Mouse (Mus musculus): Measurements from ENCODE around the gene Olfr1134. TPM values are rescaled to one million over a fixed set of nuclear protein-coding genes. Genes with fewer than 3 reads are reported as not detected.
"Not testable (repeated sequence)": the region's sequence is repeated elsewhere in the genome, so short reads cannot be mapped to it uniquely, and the experiment has no call there.

The Olfr1134 gene
- polyA plus RNA-seq (2011; ENCODE audit: insufficient read depth, insufficient read length, low replicate concordance, missing spikeins), result not detected in 2 replicates

DNA sequence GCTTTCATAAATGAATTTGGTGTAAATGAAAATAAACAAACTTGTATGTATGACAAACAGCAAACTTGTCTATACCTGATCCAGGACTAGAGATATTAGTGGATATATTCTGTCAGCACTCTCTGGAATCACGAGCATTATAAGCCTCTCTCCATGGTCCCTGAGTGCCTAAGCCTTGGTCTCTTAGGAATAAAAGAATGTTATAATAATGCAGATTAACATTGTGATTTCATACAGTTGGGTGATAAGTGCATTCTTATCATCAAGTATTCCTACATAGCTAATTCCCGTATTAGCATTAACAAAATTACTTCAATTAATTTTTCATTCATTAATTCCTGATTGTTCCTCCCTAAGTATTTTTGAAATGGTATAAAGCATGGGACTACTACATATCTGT, at the start of gene Olfr1134:
Gene Olfr1134, minus strand, starts transcription at position 101 of the 400 bp plus-strand sequence.
- Histone ChIP-seq H3K27ac (ENCODE audit: control insufficient read depth, insufficient read depth, low read depth, low read length, poor library complexity) (no peak within 1 kb of the TSS), H3K4me3 (replicated peaks; ENCODE audit: control insufficient read depth, low read depth, low read length) (no peak within 1 kb of the TSS), H3K4me1 (ENCODE audit: control insufficient read depth, insufficient read depth, low read length) (no peaks in the 10 kb centered on the region)
- 75% methylated on average over 2 of the region's 2 CpGs for WGBS
- no peak for TF ChIP-seq POLR2A (IDR thresholded peaks at IDR 0.05; ENCODE audit: borderline replicate concordance, control insufficient read depth, low read depth, low read length)
- TF ChIP-seq CTCF (IDR thresholded peaks at IDR 0.05; ENCODE audit: control insufficient read depth, insufficient read depth, low read length), result no peak

DNA sequence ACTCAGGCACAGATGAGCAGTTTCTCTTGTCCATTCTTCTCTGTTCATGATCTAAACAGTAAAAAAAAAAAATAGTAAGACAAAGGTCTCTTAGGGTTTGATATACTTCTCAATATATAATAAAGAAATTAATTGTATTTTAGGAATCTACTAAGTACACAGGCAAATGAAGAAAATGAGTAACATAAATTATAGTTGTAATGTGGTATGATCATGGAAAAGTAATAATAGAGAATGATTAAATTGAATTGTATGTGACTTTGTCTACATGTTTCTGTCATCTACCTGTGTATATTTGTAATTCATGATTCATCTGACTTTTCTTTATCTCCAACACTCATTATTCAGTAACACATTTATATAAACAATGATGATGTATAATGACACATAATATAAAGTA, 35.6 kb upstream of the Olfr1134 start, which contains the start of gene Olfr1136:
Gene Olfr1136, minus strand, starts transcription at position 101 of the 400 bp plus-strand sequence.
- TF ChIP-seq POLR2A (IDR thresholded peaks at IDR 0.05; ENCODE audit: borderline replicate concordance, control insufficient read depth, low read depth, low read length) (no peak), CTCF (IDR thresholded peaks at IDR 0.05; ENCODE audit: control insufficient read depth, insufficient read depth, low read length) (no peak)
- Histone ChIP-seq H3K4me1 (ENCODE audit: control insufficient read depth, insufficient read depth, low read length) (no peaks in the 10 kb centered on the region), H3K4me3 (replicated peaks; ENCODE audit: control insufficient read depth, low read depth, low read length) (no peak within 1 kb of the TSS), H3K27ac (ENCODE audit: control insufficient read depth, insufficient read depth, low read depth, low read length, poor library complexity) (no peak within 1 kb of the TSS)

DNA sequence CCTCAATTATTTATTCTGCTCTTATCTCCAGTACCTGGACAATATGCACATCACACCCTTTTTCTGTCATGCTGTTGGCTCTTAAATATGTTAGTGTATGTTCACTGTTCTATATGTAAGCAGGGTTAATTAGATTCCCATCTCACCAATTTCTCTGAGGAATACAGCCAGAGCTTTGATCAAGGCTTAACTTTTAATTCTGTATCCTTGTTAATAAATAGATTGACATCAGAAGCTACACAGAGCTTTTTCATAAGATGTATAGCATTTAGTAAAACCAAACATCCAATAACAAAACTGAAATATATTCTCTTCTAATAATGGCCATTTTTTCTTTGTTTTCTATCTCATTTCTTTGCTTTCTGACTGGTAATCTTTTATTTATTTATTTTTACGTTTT, 15.3 kb upstream of the Olfr1134 start, which contains the start of gene Olfr1135:
Gene Olfr1135, minus strand, starts transcription at position 101 of the 400 bp plus-strand sequence.
- no peaks in the 10 kb centered on the region for H3K4me1 ChIP-seq (ENCODE audit: control insufficient read depth, insufficient read depth, low read length)
- WGBS, result 10% methylated on average over 1 of the region's 1 CpGs
- TF ChIP-seq POLR2A (IDR thresholded peaks at IDR 0.05; ENCODE audit: borderline replicate concordance, control insufficient read depth, low read depth, low read length) (no peak), CTCF (IDR thresholded peaks at IDR 0.05; ENCODE audit: control insufficient read depth, insufficient read depth, low read length) (no peak)

DNA sequence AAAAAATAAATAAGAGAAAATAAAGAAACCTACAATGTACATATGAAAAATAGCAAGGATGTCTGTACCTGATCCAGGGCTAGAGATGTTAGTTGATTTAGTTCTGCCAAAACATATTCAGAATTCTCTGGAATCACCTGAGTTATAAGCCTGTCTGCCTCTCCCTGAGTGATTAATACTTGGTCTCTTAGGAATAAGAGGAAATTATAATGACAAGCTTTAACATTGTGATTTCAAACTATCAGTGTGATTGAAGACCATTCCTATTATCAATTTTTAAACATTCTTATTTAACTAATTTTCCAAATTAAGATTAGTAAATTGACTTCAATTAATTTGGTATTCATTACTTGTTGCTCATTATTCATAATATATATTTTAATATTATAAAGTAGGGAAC, 11.0 kb downstream of the Olfr1134 start, which contains the start of gene Olfr1133:
Gene Olfr1133, minus strand, starts transcription at position 101 of the 400 bp plus-strand sequence.
- no peaks in the 10 kb centered on the region for H3K4me1 ChIP-seq (ENCODE audit: control insufficient read depth, insufficient read depth, low read length)
- no peak within 1 kb of the TSS for H3K4me3 ChIP-seq (replicated peaks; ENCODE audit: control insufficient read depth, low read depth, low read length)
- H3K27ac ChIP-seq (ENCODE audit: control insufficient read depth, insufficient read depth, low read depth, low read length, poor library complexity), result no peak within 1 kb of the TSS
- TF ChIP-seq POLR2A (IDR thresholded peaks at IDR 0.05; ENCODE audit: borderline replicate concordance, control insufficient read depth, low read depth, low read length) (no peak), CTCF (IDR thresholded peaks at IDR 0.05; ENCODE audit: control insufficient read depth, insufficient read depth, low read length) (no peak)

More for the DNA sequence above, 15.3 kb upstream of the Olfr1134 start, which contains the start of gene Olfr1135:
- no peak within 1 kb of the TSS for H3K4me3 ChIP-seq (replicated peaks; ENCODE audit: control insufficient read depth, low read depth, low read length)
- no peak within 1 kb of the TSS for H3K27ac ChIP-seq (ENCODE audit: control insufficient read depth, insufficient read depth, low read depth, low read length, poor library complexity)

DNA sequence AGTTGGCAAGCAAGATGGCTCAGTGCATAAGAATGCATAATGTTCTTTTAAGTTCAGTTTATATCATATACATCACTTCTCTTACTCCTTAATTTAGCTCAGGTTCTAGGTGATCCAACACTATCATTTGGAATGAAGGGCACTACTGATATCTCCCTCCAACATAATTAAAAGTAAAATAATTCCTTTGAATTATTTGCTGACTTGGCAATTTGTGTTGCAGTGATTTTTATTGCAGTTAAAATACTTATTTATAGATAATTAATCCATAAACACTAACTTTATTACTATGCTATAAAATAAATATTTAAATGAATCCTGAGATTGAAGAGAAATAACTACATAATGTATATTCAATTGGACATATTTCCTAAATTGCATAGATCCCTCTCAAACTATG, 15.8 kb downstream of the Olfr1134 start:
- TF ChIP-seq CTCF (IDR thresholded peaks at IDR 0.05; ENCODE audit: control insufficient read depth, insufficient read depth, low read length) (no peak), POLR2A (IDR thresholded peaks at IDR 0.05; ENCODE audit: borderline replicate concordance, control insufficient read depth, low read depth, low read length) (no peak)
- Histone ChIP-seq H3K4me1 (ENCODE audit: control insufficient read depth, insufficient read depth, low read length) (no peaks in the 10 kb centered on the region), H3K27ac (ENCODE audit: control insufficient read depth, insufficient read depth, low read depth, low read length, poor library complexity) (no peak overlapping the region), H3K4me3 (replicated peaks; ENCODE audit: control insufficient read depth, low read depth, low read length) (no peak overlapping the region)

DNA sequence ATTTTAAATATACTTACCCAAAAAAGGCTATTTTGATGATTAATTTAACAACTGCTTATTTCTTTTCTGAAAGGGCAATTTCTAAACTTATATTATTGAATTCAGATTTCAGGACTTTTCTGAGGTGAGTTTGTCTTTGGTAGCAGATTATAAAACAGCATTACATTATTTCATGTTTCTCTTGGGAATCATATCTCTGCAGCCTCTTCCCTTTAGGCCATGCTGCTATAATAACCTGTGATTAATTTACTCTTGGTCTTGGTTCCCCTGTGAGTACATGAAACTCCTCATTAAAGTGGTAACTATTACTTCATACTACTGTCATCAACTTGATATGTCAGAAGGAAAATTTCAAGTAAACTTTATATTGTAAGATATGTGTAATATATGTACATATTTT, 20.8 kb downstream of the Olfr1134 start, which contains the start of gene Olfr1132:
Gene Olfr1132, minus strand, starts transcription at position 101 of the 400 bp plus-strand sequence.
- TF ChIP-seq POLR2A (IDR thresholded peaks at IDR 0.05; ENCODE audit: borderline replicate concordance, control insufficient read depth, low read depth, low read length) (no peak), CTCF (IDR thresholded peaks at IDR 0.05; ENCODE audit: control insufficient read depth, insufficient read depth, low read length) (no peak)
- H3K4me3 ChIP-seq (replicated peaks; ENCODE audit: control insufficient read depth, low read depth, low read length), result no peak within 1 kb of the TSS
- no peaks in the 10 kb centered on the region for H3K4me1 ChIP-seq (ENCODE audit: control insufficient read depth, insufficient read depth, low read length)
- H3K27ac ChIP-seq (ENCODE audit: control insufficient read depth, insufficient read depth, low read depth, low read length, poor library complexity), result no peak within 1 kb of the TSS

DNA sequence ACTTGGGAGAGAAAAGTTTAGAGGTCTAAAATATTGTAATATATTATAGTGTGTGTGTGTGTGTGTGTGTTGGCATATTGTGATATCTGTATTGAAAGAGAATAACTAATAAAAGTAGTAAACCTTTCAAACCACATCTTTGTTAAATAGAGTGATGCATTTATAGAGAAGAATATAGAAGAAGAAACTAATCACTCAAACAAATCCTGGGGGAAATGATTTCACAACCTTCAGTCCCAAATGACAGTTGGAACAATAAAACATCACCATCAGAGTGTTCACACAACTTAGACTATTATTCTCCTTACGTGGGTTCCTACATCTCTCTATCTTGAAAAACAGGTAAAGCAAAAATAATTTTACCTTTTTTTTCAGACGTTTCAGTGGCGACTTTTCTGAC, 31.5 kb downstream of the Olfr1134 start, which contains the start of gene Olfr1131:
Gene Olfr1131, plus strand, starts transcription at position 301 of the 400 bp plus-strand sequence.
- Histone ChIP-seq H3K4me1 (ENCODE audit: control insufficient read depth, insufficient read depth, low read length) (no peaks in the 10 kb centered on the region), H3K4me3 (replicated peaks; ENCODE audit: control insufficient read depth, low read depth, low read length) (no peak within 1 kb of the TSS), H3K27ac (ENCODE audit: control insufficient read depth, insufficient read depth, low read depth, low read length, poor library complexity) (no peak within 1 kb of the TSS)
- TF ChIP-seq POLR2A (IDR thresholded peaks at IDR 0.05; ENCODE audit: borderline replicate concordance, control insufficient read depth, low read depth, low read length), result no peak
- no peak for TF ChIP-seq CTCF (IDR thresholded peaks at IDR 0.05; ENCODE audit: control insufficient read depth, insufficient read depth, low read length)
- whole genome bisulfite sequencing, result 53% methylated on average over 3 of the region's 3 CpGs

DNA sequence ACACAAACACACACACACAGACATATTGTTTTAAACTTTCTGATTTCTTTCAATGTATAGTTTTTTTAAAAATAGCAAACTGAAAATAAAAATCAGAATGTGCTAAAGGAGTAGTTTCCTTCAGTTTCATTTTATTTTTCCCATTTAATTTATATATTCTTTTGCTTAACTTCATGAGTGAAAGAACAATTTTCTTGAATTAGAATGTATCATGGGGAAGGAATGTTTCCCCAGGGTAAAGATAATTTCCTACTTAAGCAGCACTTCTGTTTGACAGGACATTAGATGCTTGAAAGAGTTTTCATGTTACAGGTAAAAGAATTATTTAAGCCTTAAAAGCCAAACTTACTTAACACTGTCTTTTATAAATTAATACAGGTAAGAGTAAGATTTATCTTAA, 52.3 kb downstream of the Olfr1134 start, which contains the start of gene Olfr1130:
Gene Olfr1130, plus strand, starts transcription at position 301 of the 400 bp plus-strand sequence.
- not testable (repeated sequence) for H3K4me1 ChIP-seq (ENCODE audit: control insufficient read depth, insufficient read depth, low read length); H3K27ac ChIP-seq (ENCODE audit: control insufficient read depth, insufficient read depth, low read depth, low read length, poor library complexity); H3K4me3 ChIP-seq (replicated peaks; ENCODE audit: control insufficient read depth, low read depth, low read length)

Other genes starting within 250 kb of the Olfr1134 start
- not detected in 2 replicates for gene Olfr1123, start 241.8 kb downstream of the Olfr1134 start, polyA plus RNA-seq (2011; ENCODE audit: insufficient read depth, insufficient read length, low replicate concordance, missing spikeins)
- gene Olfr1124, start 228.2 kb downstream of the Olfr1134 start, polyA plus RNA-seq (2011; ENCODE audit: insufficient read depth, insufficient read length, low replicate concordance, missing spikeins), result 0.79 and 1.2 TPM in 2 replicates
- gene Olfr1126, start 204.5 kb downstream of the Olfr1134 start, polyA plus RNA-seq (2011; ENCODE audit: insufficient read depth, insufficient read length, low replicate concordance, missing spikeins), result not detected in 2 replicates
- not detected in 2 replicates for gene Pramel7, start 161.4 kb downstream of the Olfr1134 start, polyA plus RNA-seq (2011; ENCODE audit: insufficient read depth, insufficient read length, low replicate concordance, missing spikeins)
- gene Pramel6, start 151.9 kb downstream of the Olfr1134 start, polyA plus RNA-seq (2011; ENCODE audit: insufficient read depth, insufficient read length, low replicate concordance, missing spikeins), result 1.5 TPM in 1 of 2 replicates, not detected in the other
- not detected in 2 replicates for gene Olfr153, start 126.7 kb downstream of the Olfr1134 start, polyA plus RNA-seq (2011; ENCODE audit: insufficient read depth, insufficient read length, low replicate concordance, missing spikeins)
- not detected in 2 replicates for gene Olfr1128, start 112.9 kb downstream of the Olfr1134 start, polyA plus RNA-seq (2011; ENCODE audit: insufficient read depth, insufficient read length, low replicate concordance, missing spikeins)
- gene Olfr1129, start 84.6 kb downstream of the Olfr1134 start, polyA plus RNA-seq (2011; ENCODE audit: insufficient read depth, insufficient read length, low replicate concordance, missing spikeins), result not detected in 2 replicates
- gene Olfr1130, start 52.2 kb downstream of the Olfr1134 start, polyA plus RNA-seq (2011; ENCODE audit: insufficient read depth, insufficient read length, low replicate concordance, missing spikeins), result not detected in 2 replicates
- gene Olfr1131, start 31.4 kb downstream of the Olfr1134 start, polyA plus RNA-seq (2011; ENCODE audit: insufficient read depth, insufficient read length, low replicate concordance, missing spikeins), result not detected in 2 replicates
- gene Olfr1132, start 20.9 kb downstream of the Olfr1134 start, polyA plus RNA-seq (2011; ENCODE audit: insufficient read depth, insufficient read length, low replicate concordance, missing spikeins), result not detected in 2 replicates
- gene Olfr1133, start 11.1 kb downstream of the Olfr1134 start, polyA plus RNA-seq (2011; ENCODE audit: insufficient read depth, insufficient read length, low replicate concordance, missing spikeins), result not detected in 2 replicates
- gene Olfr1135, start 15.2 kb upstream of the Olfr1134 start, polyA plus RNA-seq (2011; ENCODE audit: insufficient read depth, insufficient read length, low replicate concordance, missing spikeins), result not detected in 2 replicates
- gene Olfr1136, start 35.5 kb upstream of the Olfr1134 start, polyA plus RNA-seq (2011; ENCODE audit: insufficient read depth, insufficient read length, low replicate concordance, missing spikeins), result not detected in 2 replicates
- not detected in 2 replicates for gene Olfr1137, start 54.7 kb upstream of the Olfr1134 start, polyA plus RNA-seq (2011; ENCODE audit: insufficient read depth, insufficient read length, low replicate concordance, missing spikeins)
- gene Olfr1138, start 81.5 kb upstream of the Olfr1134 start, polyA plus RNA-seq (2011; ENCODE audit: insufficient read depth, insufficient read length, low replicate concordance, missing spikeins), result not detected in 2 replicates
- gene Olfr1140, start 85.3 kb upstream of the Olfr1134 start, polyA plus RNA-seq (2011; ENCODE audit: insufficient read depth, insufficient read length, low replicate concordance, missing spikeins), result not detected in 2 replicates
- gene Olfr1141, start 95.5 kb upstream of the Olfr1134 start, polyA plus RNA-seq (2011; ENCODE audit: insufficient read depth, insufficient read length, low replicate concordance, missing spikeins), result not detected in 2 replicates
- not detected in 2 replicates for gene Olfr152, start 121.0 kb upstream of the Olfr1134 start, polyA plus RNA-seq (2011; ENCODE audit: insufficient read depth, insufficient read length, low replicate concordance, missing spikeins)
- gene Olfr1143, start 142.1 kb upstream of the Olfr1134 start, polyA plus RNA-seq (2011; ENCODE audit: insufficient read depth, insufficient read length, low replicate concordance, missing spikeins), result not detected in 2 replicates
- gene Olfr1145, start 151.4 kb upstream of the Olfr1134 start, polyA plus RNA-seq (2011; ENCODE audit: insufficient read depth, insufficient read length, low replicate concordance, missing spikeins), result not detected in 2 replicates
- gene Olfr1148, start 172.1 kb upstream of the Olfr1134 start, polyA plus RNA-seq (2011; ENCODE audit: insufficient read depth, insufficient read length, low replicate concordance, missing spikeins), result not detected in 2 replicates
- not detected in 2 replicates for gene Olfr1150-ps1, start 185.5 kb upstream of the Olfr1134 start, polyA plus RNA-seq (2011; ENCODE audit: insufficient read depth, insufficient read length, low replicate concordance, missing spikeins)
- not detected in 2 replicates for gene Olfr1151, start 197.4 kb upstream of the Olfr1134 start, polyA plus RNA-seq (2011; ENCODE audit: insufficient read depth, insufficient read length, low replicate concordance, missing spikeins)
- 0.54 and 1.6 TPM in 2 replicates for gene Olfr1152, start 208.0 kb upstream of the Olfr1134 start, polyA plus RNA-seq (2011; ENCODE audit: insufficient read depth, insufficient read length, low replicate concordance, missing spikeins)
- not detected in 2 replicates for gene Olfr1153, start 236.5 kb upstream of the Olfr1134 start, polyA plus RNA-seq (2011; ENCODE audit: insufficient read depth, insufficient read length, low replicate concordance, missing spikeins)
- gene Olfr1154, start 246.7 kb upstream of the Olfr1134 start, polyA plus RNA-seq (2011; ENCODE audit: insufficient read depth, insufficient read length, low replicate concordance, missing spikeins), result not detected in 2 replicates